Comparison of ENCODE assay signal across 29 mouse cellular contexts in genomic region chr13:20855893-20856292, GRCm38 (mm10).
DNase-seq lines count a peak whose midpoint lies in the region; ATAC-seq and TF ChIP-seq lines count a peak whose summit lies in the region.
"Had no signal": no experiment of that assay in that cellular context is flagged by ENCODE, and none has a peak within 500 bp of the region (broad histone marks: within the 10 kb centered on the region; RNA-seq: fewer than 3 reads in every experiment).

No protein-coding gene starts in this region.

- no peak overlapping the region for H3K4me2 ChIP-seq in forebrain, embryonic 13.5 days
- no peak overlapping the region for H3K4me2 ChIP-seq in forebrain, embryonic 12.5 days
- H3K4me2 ChIP-seq: heart, embryonic 15.5 days; limb, embryonic 13.5 days; liver, embryonic 11.5 days; midbrain, embryonic 12.5 days; neural tube, embryonic 12.5 days had no signal

- no peaks in the 10 kb centered on the region for H3K27me3 ChIP-seq in forebrain, embryonic 13.5 days
- H3K27me3 ChIP-seq in forebrain, embryonic 12.5 days = no peaks in the 10 kb centered on the region
- H3K27me3 ChIP-seq: heart, embryonic 15.5 days; limb, embryonic 13.5 days; megakaryocyte, embryonic 14.5 days; midbrain, embryonic 12.5 days; neural tube, embryonic 12.5 days had no signal

- no peaks in the 10 kb centered on the region for H3K4me1 ChIP-seq in forebrain, embryonic 13.5 days
- no peaks in the 10 kb centered on the region for H3K4me1 ChIP-seq in forebrain, embryonic 12.5 days
- H3K4me1 ChIP-seq: heart, embryonic 10.5 days; heart, embryonic 15.5 days; limb, embryonic 13.5 days; megakaryocyte, embryonic 14.5 days; midbrain, embryonic 12.5 days; neural tube, embryonic 12.5 days had no signal

- no peak overlapping the region for H3K9ac ChIP-seq in forebrain, embryonic 13.5 days
- no peak overlapping the region for H3K9ac ChIP-seq in forebrain, embryonic 12.5 days
- H3K9ac ChIP-seq: heart, embryonic 15.5 days; limb, embryonic 13.5 days; midbrain, embryonic 12.5 days; neural tube, embryonic 12.5 days had no signal

- peak; percentile 58; the same call in 1 of the 2 replicates for ATAC-seq in forebrain, embryonic 13.5 days
- no peak for ATAC-seq in forebrain, embryonic 12.5 days (ENCODE audit: low FRiP score)
- ATAC-seq in inflammation-experienced regulatory T-cells, adult 6 months = no peak
- ATAC-seq: hindbrain, postnatal 0 days; intestine, embryonic 16.5 days had no signal

- intact Hi-C loops in left cerebral cortex, postnatal 14 days (cut with DNase I) = no loop called here
- intact Hi-C loops in left cerebral cortex, adult 2 months (cut with DNase I) = no loop called here

- H3K27ac ChIP-seq in forebrain, embryonic 13.5 days = no peak overlapping the region
- H3K27ac ChIP-seq in forebrain, embryonic 12.5 days = no peak overlapping the region
- H3K27ac ChIP-seq in left cerebral cortex, adult 2 months = no peak overlapping the region
- H3K27ac ChIP-seq: heart, embryonic 10.5 days; heart, embryonic 15.5 days; hindbrain, postnatal 0 days; kidney, postnatal 0 days; limb, embryonic 13.5 days; midbrain, embryonic 12.5 days; neural tube, embryonic 12.5 days had no signal

- no peaks in the 10 kb centered on the region for H3K36me3 ChIP-seq in forebrain, embryonic 13.5 days (ENCODE audit: poor library complexity, severe bottlenecking)
- no peaks in the 10 kb centered on the region for H3K36me3 ChIP-seq in forebrain, embryonic 12.5 days (replicated peaks)
- H3K36me3 ChIP-seq: G1E; heart, embryonic 10.5 days; heart, embryonic 15.5 days; limb, embryonic 13.5 days; midbrain, embryonic 12.5 days; neural tube, embryonic 12.5 days had no signal

- 58% methylated on average over 3 of the region's 3 CpGs for WGBS in forebrain, embryonic 13.5 days
- WGBS in forebrain, embryonic 12.5 days = 68% methylated on average over 3 of the region's 3 CpGs

- H3K9me3 ChIP-seq in forebrain, embryonic 13.5 days (replicated peaks) = no peaks in the 10 kb centered on the region
- H3K9me3 ChIP-seq in forebrain, embryonic 12.5 days = no peaks in the 10 kb centered on the region
- H3K9me3 ChIP-seq: G1E; heart, embryonic 10.5 days; heart, embryonic 15.5 days; limb, embryonic 13.5 days; megakaryocyte, embryonic 14.5 days; midbrain, embryonic 12.5 days; neural tube, embryonic 12.5 days had no signal

- no peak overlapping the region for H3K4me3 ChIP-seq in forebrain, embryonic 13.5 days
- H3K4me3 ChIP-seq in forebrain, embryonic 12.5 days (replicated peaks) = no peak overlapping the region
- H3K4me3 ChIP-seq in left cerebral cortex, adult 2 months = no peak overlapping the region
- H3K4me3 ChIP-seq: heart, embryonic 10.5 days; heart, embryonic 15.5 days; limb, embryonic 13.5 days; megakaryocyte, embryonic 14.5 days; midbrain, embryonic 12.5 days; myocyte; neural tube, embryonic 12.5 days had no signal

- DNase-seq in left cerebral cortex, postnatal 14 days (ENCODE audit: low spot score in 2 of 2) = peak; percentile 8 to 13
- no peak for DNase-seq in left cerebral cortex, adult 2 months (ENCODE audit: extremely low spot score in 1 of 2, low spot score in 2 of 2)
- peak; percentile 24 to 26 for DNase-seq in right cerebral cortex, postnatal 10 days (ENCODE audit: low spot score in 2 of 2)
- DNase-seq in right cerebral cortex, postnatal 36 days (ENCODE audit: low spot score in 2 of 2) = no peak
- DNase-seq: adrenal gland, adult 8-10 months; cerebellum, adult 11 months; cerebellum, adult 9-10 months; cerebellum, postnatal 36 days; gastrocnemius, postnatal 25 days; heart, adult 11 months; kidney, adult 8-10 months; kidney, postnatal 4 days; lung, postnatal 4 days; thymus, postnatal 14 days had no signal

- TF ChIP-seq CTCF in left cerebral cortex, adult 2 months (IDR thresholded peaks at IDR 0.05) = no peak

Comparison
In these comparisons a context has a peak if more than half of its experiments do, and no peak if none do; other contexts are left out.
1. DNase-seq: peak in left cerebral cortex, postnatal 14 days (2 of 2) and right cerebral cortex, postnatal 10 days (2 of 2); none in left cerebral cortex, adult 2 months (0 of 2) and right cerebral cortex, postnatal 36 days (0 of 2).